Mouse (Mus musculus) intestine, embryonic 16.5 days (tissue): Measurements from ENCODE around the gene Hoxa3. TPM values are rescaled to one million over a fixed set of nuclear protein-coding genes. Genes with fewer than 3 reads are reported as not detected.
A peak's percentile ranks its signal among the peaks of the same experiment; 100 is the strongest.

Experiments used
- ATAC-seq: fragments of 200-750 bp; cut with Nextera tagmentation; 2 replicates; pipeline ENCODE4 v1.8.0; 2017; ENCODE audit warnings: moderate TSS enrichment, moderate library complexity
- H3K27ac ChIP-seq: fragments of 300-500 bp; sonication (generic); 2 replicates; pipeline ENCODE4 v1.5.1; 2014; ENCODE audit warnings: mild to moderate bottlenecking, low read length
- H3K27me3 ChIP-seq: fragments of 300-500 bp; sonication (generic); replicated peaks from 2 replicates; pipeline ENCODE4 v1.6.1; 2014; ENCODE audit warnings: low read length, control low read depth, mixed read lengths; ENCODE audit not compliant: control insufficient read depth, insufficient read depth
- H3K36me3 ChIP-seq: fragments of 300-500 bp; sonication (generic); 2 replicates; pipeline ENCODE4 v1.6.1; 2014; ENCODE audit warnings: low read length, control low read depth; ENCODE audit not compliant: control insufficient read depth, insufficient read depth
- H3K4me1 ChIP-seq: fragments of 300-500 bp; sonication (generic); 2 replicates; pipeline ENCODE4 v1.6.1; 2014; ENCODE audit warnings: low read length, control low read depth, mixed read lengths; ENCODE audit not compliant: control insufficient read depth, insufficient read depth
- H3K4me2 ChIP-seq: fragments of 300-500 bp; sonication (generic); 2 replicates; pipeline ENCODE4 v1.6.1; 2014; ENCODE audit warnings: low read depth, low read length, control low read depth
- H3K4me3 ChIP-seq: fragments of 300-500 bp; sonication (generic); 2 replicates; pipeline ENCODE4 v1.5.1; 2014; ENCODE audit warnings: mild to moderate bottlenecking, low read length
- H3K9ac ChIP-seq: fragments of 300-500 bp; sonication (generic); 2 replicates; pipeline ENCODE4 v1.6.1; 2014; ENCODE audit warnings: low read depth, low read length
- H3K9me3 ChIP-seq: fragments of 300-500 bp; sonication (generic); 2 replicates; pipeline ENCODE4 v1.6.1; 2016; ENCODE audit warnings: low read length, control low read depth; ENCODE audit not compliant: control insufficient read depth
- WGBS: fragments of 180-500 bp; shearing (Covaris S2); extraction: QIAGEN DNeasy Blood & Tissue Kit; methylation state at CpG from one replicate; pipeline ENCODE4 v1.1.7; 2014; 5-methylcytosine and 5-hydroxymethylcytosine counted together
- polyA plus RNA-seq: library from polyadenylated mRNA; unstranded; fragments of >200 nt; fragmentation: Nextera tagmentation; extraction: Ambion mirVana; gene quantifications from 2 replicates; pipeline ENCODE4 v1.2.1, GENCODE M21; 2015

Hoxa3 gene
- polyA plus RNA-seq, 1 experiment from 2014 or later = 5.9 TPM

DNA sequence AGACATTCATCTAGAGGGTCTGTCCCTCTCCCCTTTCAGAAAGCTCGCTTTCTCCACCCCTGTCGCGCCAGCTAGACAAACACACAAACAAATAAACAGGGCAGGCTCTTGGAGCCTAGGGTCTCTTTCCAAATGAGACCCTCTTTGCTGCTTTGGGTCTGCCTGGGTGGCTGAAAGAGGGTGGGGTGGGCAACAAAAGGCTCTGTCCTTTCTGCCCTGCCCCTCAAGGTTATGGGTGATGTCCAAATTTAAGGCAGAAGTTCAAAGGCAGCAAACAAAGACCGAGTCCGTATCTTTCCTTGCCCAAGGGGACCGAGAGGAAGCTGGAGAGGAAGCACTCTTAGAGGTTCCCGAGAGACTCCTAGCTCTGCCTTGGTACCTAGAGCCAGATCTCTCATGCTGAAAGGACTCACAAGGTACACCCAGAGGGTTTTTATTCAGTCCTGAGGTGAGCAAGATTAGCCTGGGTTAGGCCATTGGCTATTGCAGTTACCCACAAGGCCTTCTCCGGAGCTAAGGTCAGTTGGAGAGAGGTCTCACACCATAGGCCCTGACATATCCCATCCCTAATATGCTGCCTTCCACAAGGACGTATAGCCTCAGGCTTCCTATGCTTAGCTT lies 28.0 kb upstream of the Hoxa3 start:
- no peak overlapping the region for H3K9ac ChIP-seq
- H3K27me3 ChIP-seq = peaks cover 78% of the 10 kb centered on the region
- H3K4me1 ChIP-seq = peaks cover 2% of the 10 kb centered on the region; the same call in 1 of the 2 replicates
- WGBS = 4% methylated on average over 9 of the region's 9 CpGs
- H3K4me2 ChIP-seq = peak overlapping the region; percentile 2; the same call in 1 of the 2 replicates
- no peaks in the 10 kb centered on the region for H3K9me3 ChIP-seq
- ATAC-seq = no peak; the same call in 1 of the 2 replicates
- H3K4me3 ChIP-seq = peak overlapping the region; percentile 25; the same call in 1 of the 2 replicates
- H3K36me3 ChIP-seq = no peaks in the 10 kb centered on the region
- H3K27ac ChIP-seq = peak overlapping the region; percentile 60

DNA sequence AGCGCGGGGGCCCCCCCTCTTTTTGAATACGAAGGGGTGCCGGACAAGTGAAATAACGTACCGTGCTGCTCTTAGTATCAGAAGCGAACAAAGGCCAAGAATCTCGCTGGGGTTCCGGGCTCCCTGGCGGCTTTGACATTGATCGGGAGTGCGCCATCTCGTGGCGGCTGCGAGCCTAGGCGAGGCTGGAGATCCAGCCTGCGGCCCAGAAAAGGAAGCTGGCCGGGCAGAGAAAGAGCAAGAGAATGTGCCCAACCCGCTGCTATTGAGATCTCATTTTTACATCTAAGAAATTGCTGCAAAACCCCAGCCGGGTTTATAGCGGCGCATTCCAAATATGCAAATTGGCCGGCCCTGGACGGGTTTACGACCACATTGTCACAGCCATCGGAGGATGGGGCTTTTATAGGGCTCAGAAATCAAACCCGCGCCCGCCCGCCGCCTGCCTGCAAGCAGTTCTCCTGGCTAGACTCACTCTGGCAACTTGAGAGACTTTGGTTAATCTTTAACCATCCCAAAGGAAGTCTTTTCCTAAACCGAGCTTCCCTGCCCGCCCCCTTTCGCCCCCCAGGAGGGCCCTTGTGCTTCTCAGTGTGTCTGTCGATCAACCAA lies 27.4 kb upstream of the Hoxa3 start, which contains the start of gene Hoxa10:
Gene Hoxa10 (minus strand): TSS at position 466 of the 612 bp plus-strand sequence.
- peaks cover 2% of the 10 kb centered on the region; the same call in 1 of the 2 replicates for H3K4me1 ChIP-seq
- peak within 1 kb of the TSS; percentile 25 for H3K4me3 ChIP-seq
- no peaks in the 10 kb centered on the region for H3K36me3 ChIP-seq
- peak within 1 kb of the TSS; percentile 60 for H3K27ac ChIP-seq
- peaks cover 78% of the 10 kb centered on the region for H3K27me3 ChIP-seq
- peak within 1 kb of the TSS; percentile 23 for H3K9ac ChIP-seq
- no peaks in the 10 kb centered on the region for H3K9me3 ChIP-seq
- ATAC-seq = peak; percentile 73
- peak within 1 kb of the TSS; percentile 2; the same call in 1 of the 2 replicates for H3K4me2 ChIP-seq
- 1% methylated on average over 35 of the region's 35 CpGs for WGBS

DNA sequence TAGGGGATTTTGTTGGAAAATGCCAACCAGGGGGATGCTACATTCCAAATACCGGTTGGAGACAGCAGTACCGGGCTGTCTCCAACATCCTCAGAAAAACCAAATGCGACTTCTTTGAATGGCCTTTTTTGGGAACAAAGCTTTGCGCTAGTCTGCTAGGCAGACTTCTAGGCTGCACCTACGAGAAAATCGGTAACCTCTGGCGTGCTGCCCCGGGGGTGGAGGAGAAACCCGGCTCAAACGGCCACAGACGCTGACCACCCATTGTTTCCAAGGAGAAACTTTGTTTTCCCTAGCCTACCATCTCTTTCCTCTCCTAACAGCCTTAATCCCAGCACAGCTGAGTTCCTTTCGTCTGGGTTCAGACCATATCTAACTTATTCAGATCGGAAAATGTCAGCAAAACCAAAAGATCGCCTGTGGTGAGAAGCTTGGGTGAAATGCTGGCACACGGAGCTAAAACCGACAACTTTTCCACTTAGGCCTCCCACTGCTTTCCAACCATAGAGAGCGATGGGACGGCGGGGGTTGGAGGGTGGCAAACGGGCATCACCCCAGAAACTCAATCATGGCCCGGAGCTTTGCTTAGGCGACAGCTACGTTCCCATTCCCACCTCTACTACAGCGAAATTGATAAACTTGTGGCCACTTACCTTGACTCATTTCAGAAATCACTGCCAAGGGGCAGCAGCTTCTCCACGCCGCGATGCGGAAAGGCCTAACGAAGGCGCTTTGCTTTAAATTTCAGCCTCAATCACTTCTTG lies 26.7 kb upstream of the Hoxa3 start:
- Histone ChIP-seq H3K9ac (peak overlapping the region; percentile 23), H3K4me3 (peak overlapping the region; percentile 25), H3K4me1 (peaks cover 2% of the 10 kb centered on the region; the same call in 1 of the 2 replicates), H3K36me3 (no peaks in the 10 kb centered on the region), H3K27ac (no peak overlapping the region), H3K27me3 (peaks cover 79% of the 10 kb centered on the region), H3K9me3 (no peaks in the 10 kb centered on the region), H3K4me2 (peak overlapping the region; percentile 2; the same call in 1 of the 2 replicates)
- no peak for ATAC-seq
- 3% methylated on average over 30 of the region's 30 CpGs for WGBS

DNA sequence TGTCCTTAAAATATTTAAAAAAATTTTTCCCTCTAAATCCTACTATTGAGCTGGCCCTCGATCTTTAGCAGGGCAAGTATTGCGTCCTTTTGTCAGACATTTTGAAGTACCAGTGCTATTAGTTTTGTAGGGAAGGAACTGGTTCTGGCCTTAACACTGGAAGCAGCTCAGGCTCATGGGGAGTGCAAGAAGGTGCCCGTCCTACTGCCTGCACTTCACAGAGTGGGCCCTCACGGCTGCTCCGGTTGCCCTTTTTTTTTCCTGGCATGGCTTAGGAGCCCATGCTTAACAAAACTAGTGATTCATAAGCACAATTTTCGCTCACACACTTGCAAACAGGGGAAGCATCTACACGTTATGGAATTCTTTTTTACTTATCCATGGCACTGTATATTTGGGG lies 25.8 kb upstream of the Hoxa3 start:
- Histone ChIP-seq H3K9me3 (no peaks in the 10 kb centered on the region), H3K4me1 (peaks cover 2% of the 10 kb centered on the region; the same call in 1 of the 2 replicates), H3K4me2 (no peak overlapping the region), H3K27ac (no peak overlapping the region), H3K9ac (no peak overlapping the region), H3K36me3 (no peaks in the 10 kb centered on the region), H3K4me3 (peak overlapping the region; percentile 23), H3K27me3 (peaks cover 86% of the 10 kb centered on the region)
- ATAC-seq = no peak
- WGBS = 6% methylated on average over 7 of the region's 7 CpGs

DNA sequence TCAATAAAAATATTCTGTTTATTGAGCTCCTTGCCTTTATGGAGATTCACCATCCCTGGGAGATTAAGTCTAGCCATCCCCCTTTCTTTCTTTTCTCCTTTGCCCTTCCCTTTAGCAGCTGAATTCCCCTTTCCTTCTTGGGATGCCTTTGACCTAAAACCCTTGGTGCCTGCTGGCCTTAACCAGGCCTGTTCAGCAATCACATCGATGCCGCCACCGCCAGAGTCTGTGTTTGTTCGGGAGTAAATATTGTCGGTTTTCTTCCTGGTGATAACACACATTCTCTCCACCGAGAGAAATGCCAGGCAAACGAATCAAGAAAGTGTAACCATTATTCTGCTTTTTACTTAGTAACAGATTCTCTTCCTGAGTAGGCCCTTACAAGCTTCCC lies 25.0 kb upstream of the Hoxa3 start:
- ATAC-seq = no peak
- Histone ChIP-seq H3K4me1 (peaks cover 2% of the 10 kb centered on the region; the same call in 1 of the 2 replicates), H3K9ac (no peak overlapping the region), H3K27ac (no peak overlapping the region), H3K4me3 (peak overlapping the region; percentile 13; the same call in 1 of the 2 replicates), H3K27me3 (peaks cover 88% of the 10 kb centered on the region), H3K36me3 (no peaks in the 10 kb centered on the region), H3K9me3 (no peaks in the 10 kb centered on the region), H3K4me2 (no peak overlapping the region)
- WGBS = 3% methylated on average over 7 of the region's 7 CpGs

DNA sequence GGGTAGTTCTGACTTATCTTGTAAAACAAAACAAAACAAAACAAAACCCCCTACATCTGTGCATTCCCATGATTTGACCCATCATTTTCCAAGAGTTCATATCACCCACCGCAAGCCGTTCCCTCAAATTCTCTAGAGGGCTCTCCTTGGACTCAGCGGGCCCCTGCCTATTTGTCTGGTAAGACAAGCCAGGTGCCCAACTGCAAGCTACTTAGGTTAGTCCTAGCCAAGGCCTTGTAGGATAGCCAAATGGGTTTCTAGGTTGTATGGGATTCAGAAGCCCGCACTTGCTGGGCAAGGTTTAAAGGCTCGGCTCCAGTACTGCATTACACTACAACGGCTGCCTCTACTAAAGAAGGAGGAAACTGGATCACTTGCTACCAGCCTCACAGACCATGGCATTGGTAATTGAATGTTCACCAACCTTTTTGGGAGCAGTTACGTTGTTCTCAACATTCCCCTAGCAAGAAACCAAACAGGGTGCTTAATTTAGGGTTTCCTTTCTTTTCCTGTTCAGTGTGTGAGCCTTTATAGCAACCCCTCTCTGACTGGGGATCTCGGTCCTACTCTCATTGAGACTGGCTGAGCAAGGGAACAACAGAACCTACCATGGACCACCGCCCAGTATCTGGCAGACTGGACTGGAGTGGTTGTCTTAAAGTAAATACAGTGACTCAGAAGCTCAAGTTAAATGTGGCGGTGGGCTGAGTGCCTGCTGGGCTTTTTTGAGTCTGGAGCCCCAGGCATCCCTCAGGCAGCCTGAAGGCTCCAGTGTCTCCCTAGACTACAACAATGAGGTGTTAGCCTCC lies 24.4 kb upstream of the Hoxa3 start:
- Histone ChIP-seq H3K27me3 (peaks cover 88% of the 10 kb centered on the region), H3K36me3 (no peaks in the 10 kb centered on the region), H3K4me2 (no peak overlapping the region), H3K4me1 (peaks cover 2% of the 10 kb centered on the region; the same call in 1 of the 2 replicates), H3K27ac (no peak overlapping the region), H3K9me3 (no peaks in the 10 kb centered on the region), H3K4me3 (peak overlapping the region; percentile 13), H3K9ac (no peak overlapping the region)
- ATAC-seq = no peak
- WGBS = 11% methylated on average over 10 of the region's 10 CpGs

DNA sequence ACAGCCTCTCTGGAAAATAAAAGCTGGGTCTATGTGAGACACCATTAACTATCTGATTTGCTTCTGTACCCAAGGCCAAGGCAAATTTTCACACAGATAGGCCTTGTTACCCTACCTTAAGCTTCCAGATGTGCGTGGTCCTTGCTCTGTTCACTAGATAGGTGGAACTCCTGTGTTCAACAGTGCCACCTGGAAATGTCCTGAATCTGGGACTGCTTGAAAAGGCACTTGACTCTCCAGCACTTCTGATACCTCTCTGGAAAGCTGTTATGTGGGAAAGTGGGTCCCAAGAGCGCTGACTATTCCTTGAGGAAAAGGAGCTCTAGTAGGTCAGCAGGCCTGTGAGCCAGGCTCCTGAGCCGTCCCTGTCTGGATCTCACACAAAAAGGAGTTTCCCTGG lies 23.7 kb upstream of the Hoxa3 start:
- Histone ChIP-seq H3K4me3 (no peak overlapping the region), H3K27me3 (peaks cover 85% of the 10 kb centered on the region), H3K36me3 (no peaks in the 10 kb centered on the region), H3K27ac (no peak overlapping the region), H3K9ac (no peak overlapping the region), H3K4me1 (peaks cover 2% of the 10 kb centered on the region; the same call in 1 of the 2 replicates), H3K4me2 (no peak overlapping the region), H3K9me3 (no peaks in the 10 kb centered on the region)
- 20% methylated on average over 3 of the region's 3 CpGs for WGBS
- no peak for ATAC-seq

DNA sequence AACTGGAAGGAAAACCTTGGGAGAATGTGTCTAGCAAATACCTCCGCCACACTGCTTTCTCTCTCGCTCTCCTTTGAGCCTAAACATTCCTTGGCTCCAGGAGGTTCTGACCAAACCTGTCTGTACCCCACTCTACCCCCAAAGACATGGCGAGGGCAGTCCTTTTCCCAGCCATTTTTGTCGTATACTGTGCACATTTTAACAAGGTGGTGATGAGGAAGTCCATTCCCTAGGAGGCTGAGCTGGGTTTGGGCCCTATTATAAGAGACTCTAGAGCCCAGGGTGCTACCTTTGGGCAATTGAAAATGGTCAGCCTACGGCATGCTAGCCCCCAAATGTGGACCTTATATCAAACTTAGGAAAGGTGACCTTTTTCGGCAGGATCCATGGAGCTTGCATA lies 22.7 kb upstream of the Hoxa3 start:
- 33% methylated on average over 6 of the region's 6 CpGs for WGBS
- no peak for ATAC-seq
- H3K4me3 ChIP-seq = no peak overlapping the region
- H3K27me3 ChIP-seq = peaks cover 78% of the 10 kb centered on the region
- no peaks in the 10 kb centered on the region for H3K36me3 ChIP-seq
- H3K9me3 ChIP-seq = no peaks in the 10 kb centered on the region
- no peak overlapping the region for H3K4me2 ChIP-seq
- peaks cover 2% of the 10 kb centered on the region; the same call in 1 of the 2 replicates for H3K4me1 ChIP-seq
- H3K27ac ChIP-seq = no peak overlapping the region
- H3K9ac ChIP-seq = no peak overlapping the region
